Mouse (Mus musculus) MEL (cell line): ENCODE data around the gene Stra6.

Source experiments
- CTCF ChIP-seq, 3 experiments: IDR thresholded peaks in 2 of 3; conservative IDR thresholded peaks in 1 of 3; 2 replicates each; pipeline ENCODE4 v1.5.1; 2011 to 2012; ENCODE audit warnings: low read length in 3 of 3, low read depth in 2 of 3, mild to moderate bottlenecking in 2 of 3, improper control_type of control experiment in 1 of 3, inconsistent platforms in 1 of 3, mixed read lengths in 1 of 3, moderate library complexity in 1 of 3; ENCODE audit not compliant: control insufficient read depth in 1 of 3, insufficient read depth in 1 of 3, poor library complexity in 1 of 3, severe bottlenecking in 1 of 3
- GATA1 ChIP-seq: IDR thresholded peaks from 2 replicates; pipeline ENCODE4 v1.6.1; 2011; ENCODE audit warnings: low read depth, low read length, improper control_type of control experiment
- MAZ ChIP-seq: IDR thresholded peaks from 2 replicates; pipeline ENCODE4 v1.6.1; 2012; ENCODE audit warnings: low read depth, mild to moderate bottlenecking, inconsistent platforms, low read length, improper control_type of control experiment
- POLR2A ChIP-seq, 2 experiments: IDR thresholded peaks; 2 replicates each; pipeline ENCODE4 v1.6.1; 2011 to 2012; ENCODE audit warnings: low read length in 2 of 2, mild to moderate bottlenecking in 2 of 2, control low read depth in 1 of 2, improper control_type of control experiment in 1 of 2, low read depth in 1 of 2, moderate library complexity in 1 of 2; ENCODE audit not compliant: control insufficient read depth in 1 of 2, insufficient read depth in 1 of 2, poor library complexity in 1 of 2

- TF ChIP-seq POLR2A (IDR thresholded peaks at IDR 0.05; ENCODE audit: control insufficient read depth in 1 of 2, insufficient read depth in 1 of 2, low read depth in 1 of 2, low read length in 2 of 2, poor library complexity in 1 of 2) (no peak), CTCF (IDR thresholded peaks at IDR 0.05 in 2 of 3, conservative IDR thresholded peaks at IDR 0.05 in 1 of 3; ENCODE audit: control insufficient read depth in 1 of 3, insufficient read depth in 1 of 3, low read depth in 2 of 3, low read length in 3 of 3, poor library complexity in 1 of 3, severe bottlenecking in 1 of 3) (no peak), MAZ (no peak), GATA1 (no peak)
Measured at GRCm38 (mm10) chr9:58027426-58028180, 36.0 kb upstream of the Stra6 start.
